ENCODE assay signal across 11 mouse cellular contexts in genomic region chr9:118589249-118589648, GRCm38 (mm10). TPM values are rescaled to one million over a fixed set of nuclear protein-coding genes. Genes with fewer than 3 reads are reported as not detected.
A peak's percentile ranks its signal among the peaks of the same experiment; 100 is the strongest.
DNase-seq lines count a peak whose midpoint lies in the region; ATAC-seq and TF ChIP-seq lines count a peak whose summit lies in the region.
"Had no signal": no experiment of that assay in that cellular context is flagged by ENCODE, and none has a peak within 500 bp of the region (broad histone marks: within the 10 kb centered on the region; RNA-seq: fewer than 3 reads in every experiment).

No protein-coding gene starts in this region.

- intact Hi-C loops in gastrocnemius, adult 2 months (cut with DNase I) = loop anchor here (1.0 to 10.0 kb wide), 2 partner anchors 319 to 476 kb away; no protein-coding TSS in a partner anchor

- no peak overlapping the region for H3K4me2 ChIP-seq in liver, postnatal 0 days (ENCODE audit: low read depth, low read length)
- H3K4me2 ChIP-seq in liver, embryonic 12.5 days = no peak overlapping the region
- H3K4me2 ChIP-seq: stomach, embryonic 15.5 days had no signal

- WGBS in liver, postnatal 0 days (ENCODE audit: insufficient replicate concordance) = 19% methylated on average over 2 of the region's 3 CpGs
- 22% methylated on average over 3 of the region's 3 CpGs for WGBS in liver, embryonic 12.5 days (ENCODE audit: insufficient replicate concordance)

- no peaks in the 10 kb centered on the region for H3K27me3 ChIP-seq in liver, postnatal 0 days (ENCODE audit: insufficient read depth, low read length)
- no peaks in the 10 kb centered on the region for H3K27me3 ChIP-seq in liver, embryonic 12.5 days (replicated peaks)
- no peaks in the 10 kb centered on the region for H3K27me3 ChIP-seq in Patski
- H3K27me3 ChIP-seq: stomach, embryonic 15.5 days had no signal

- H3K27ac ChIP-seq in gastrocnemius, adult 2 months = no peak overlapping the region
- H3K27ac ChIP-seq in liver, postnatal 0 days (ENCODE audit: low read depth) = no peak overlapping the region
- H3K27ac ChIP-seq in liver, embryonic 12.5 days = no peak overlapping the region
- H3K27ac ChIP-seq: stomach, embryonic 15.5 days had no signal

- no peaks in the 10 kb centered on the region for H3K36me3 ChIP-seq in liver, postnatal 0 days (replicated peaks; ENCODE audit: insufficient read depth, low read length)
- 0 out of 2 replicates have a peak, but pooled peaks cover 7% of the 10 kb centered on the region for H3K36me3 ChIP-seq in liver, embryonic 12.5 days

- CTCF ChIA-PET in Patski (lab: Charles Lee) = interaction anchor here (0.8 to 4.0 kb wide), 11 partner anchors 14 to 323 kb away, joined by 3 to 20 read pairs (median 7); partner anchors contain the start of gene Itga9

- DNase-seq in gastrocnemius, adult 2 months = no peak
- DNase-seq in gastrocnemius, postnatal 10 days = no peak
- DNase-seq in liver, postnatal 0 days = peak; percentile 39
- no peak for DNase-seq in Patski (ENCODE audit: low read depth, low spot score)
- peak; percentile 30 for DNase-seq in mesoderm, embryonic 11.5 days (ENCODE audit: low read depth, low spot score)
- no peak for DNase-seq in ovary, postnatal 14 days (ENCODE audit: low spot score)
- DNase-seq: cerebellum, adult 9-11 months; gastrocnemius, postnatal 25 days had no signal

- 0 out of 2 replicates have a peak, but pooled peaks cover 2% of the 10 kb centered on the region for H3K4me1 ChIP-seq in liver, postnatal 0 days (ENCODE audit: insufficient read depth)
- peaks cover 45% of the 10 kb centered on the region for H3K4me1 ChIP-seq in liver, embryonic 12.5 days

- TF ChIP-seq EP300 in liver, postnatal 0 days (IDR thresholded peaks at IDR 0.05; ENCODE audit: low read depth) = no peak

- no peak overlapping the region for H3K4me3 ChIP-seq in gastrocnemius, adult 2 months
- H3K4me3 ChIP-seq in liver, postnatal 0 days (ENCODE audit: low read depth, low read length) = no peak overlapping the region
- H3K4me3 ChIP-seq in liver, embryonic 12.5 days = no peak overlapping the region
- H3K4me3 ChIP-seq: stomach, embryonic 15.5 days had no signal

- H3K9me3 ChIP-seq in liver, postnatal 0 days (ENCODE audit: low read length) = no peaks in the 10 kb centered on the region
- no peaks in the 10 kb centered on the region for H3K9me3 ChIP-seq in liver, embryonic 12.5 days (replicated peaks)
- H3K9me3 ChIP-seq: stomach, embryonic 15.5 days had no signal

- H3K9ac ChIP-seq in liver, postnatal 0 days (replicated peaks) = no peak overlapping the region
- no peak overlapping the region for H3K9ac ChIP-seq in liver, embryonic 12.5 days
- H3K9ac ChIP-seq: stomach, embryonic 15.5 days had no signal

- no peak for ATAC-seq in liver, postnatal 0 days
- ATAC-seq in liver, embryonic 12.5 days = no peak
- ATAC-seq in Patski = no peak
- no peak for ATAC-seq in monocyte, adult 5-6 weeks (replicated peaks; ENCODE audit: insufficient number of reproducible peaks, low FRiP score, low TSS enrichment, poor library complexity, severe bottlenecking)

- in situ Hi-C loops in Patski (cut with MboI; ENCODE audit: low pct_unique_long_range_greater_than_20kb) = loop anchor here (5.0 kb wide), 2 partner anchors 323 to 478 kb away; no protein-coding TSS in a partner anchor

- TF ChIP-seq CTCF in gastrocnemius, adult 2 months (IDR thresholded peaks at IDR 0.05) = peak; percentile 78
- peak; percentile 70 for TF ChIP-seq CTCF in liver, postnatal 0 days (IDR thresholded peaks at IDR 0.05; ENCODE audit: low read depth)
- peak; percentile 72 for TF ChIP-seq CTCF in Patski (IDR thresholded peaks at IDR 0.05)

- POLR2A ChIA-PET in Patski (lab: Charles Lee) = interaction anchor here (0.6 to 1.5 kb wide), 2 partner anchors 284 to 308 kb away, joined by 3 read pairs; no protein-coding TSS in a partner anchor

RNA-seq across cellular contexts. Expression of gene Itga9, which starts 17.2 kb away (rescaled TPM):
- total RNA-seq in gastrocnemius, adult 2 months (2021) = 1 to 10 TPM; 3.0 to 5.7 TPM
- 10 to 100 TPM; 27.0 to 31.1 TPM for total RNA-seq in gastrocnemius, postnatal 10 days (2021)
- 3.8 and 4.8 TPM in 2 replicates for polyA plus RNA-seq in liver, postnatal 0 days (2015; fragmentation: Nextera tagmentation; extraction: Ambion mirVana)
- polyA plus RNA-seq in liver, embryonic 12.5 days (2016; fragmentation: Nextera tagmentation; extraction: Ambion mirVana) = 6.6 and 7.4 TPM in 2 replicates
- polyA plus RNA-seq in Patski (2021) = 27.9 TPM
- total RNA-seq in monocyte, adult 5-6 weeks (2017) = 0.10 to 3.6 TPM in 2 of 3 replicates, not detected in the other

Comparison
In these comparisons a context has a peak if more than half of its experiments do, and no peak if none do; other contexts are left out.
1. DNase-seq: peak in liver, postnatal 0 days (single experiment) and mesoderm, embryonic 11.5 days (single experiment); none in gastrocnemius, adult 2 months (single experiment), gastrocnemius, postnatal 10 days (single experiment), Patski (single experiment) and ovary, postnatal 14 days (single experiment).
2. Peak in every context shown above with its lines, with median percentiles within 50 percentile points of each other: CTCF ChIP-seq.